Mouse (Mus musculus) heart, postnatal 14 days (tissue): ENCODE results near the gene Tenm2. TPM values are rescaled to one million over a fixed set of nuclear protein-coding genes. Genes with fewer than 3 reads are reported as not detected.

ENCODE experiments used
- DNase-seq, 2 experiments: peaks; one replicate each; pipeline ENCODE4 v3.0.0; 2021 to 2022
- intact Hi-C: fragments of 180-260 bp; cut with DNase I; formaldehyde crosslinking; loops from one replicate; pipeline ENCODE4 v1.15.1; 2025
- total RNA-seq, 2 experiments: library from RNA; stranded (reverse); gene quantifications; 2 replicates each; pipeline ENCODE4 v1.2.3; 2021

The Tenm2 gene
- total RNA-seq, 2 experiments from 2014 or later, result 0.02 to 0.19 TPM

DNA sequence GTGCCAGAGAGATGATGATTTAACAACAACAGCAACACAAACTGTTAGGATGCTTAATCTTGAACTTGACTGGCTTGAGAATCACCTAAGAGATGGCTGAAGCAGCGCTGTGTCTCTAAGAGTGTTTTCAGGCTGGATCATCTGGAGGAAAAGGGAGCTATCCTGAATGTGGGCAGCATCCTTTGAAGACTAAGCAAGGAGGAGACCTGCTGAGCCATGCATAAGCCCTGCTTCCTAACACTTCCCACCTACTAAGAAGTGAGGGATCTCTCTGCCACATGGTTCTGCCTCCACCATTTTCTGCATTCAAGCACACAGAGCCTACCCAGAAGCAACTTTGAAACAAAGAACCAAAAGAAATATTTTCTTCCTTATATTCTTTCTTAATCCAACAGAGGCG lies 532.9 kb downstream of the Tenm2 start:
- no peak for DNase-seq
- intact Hi-C loops, result no loop called here

DNA sequence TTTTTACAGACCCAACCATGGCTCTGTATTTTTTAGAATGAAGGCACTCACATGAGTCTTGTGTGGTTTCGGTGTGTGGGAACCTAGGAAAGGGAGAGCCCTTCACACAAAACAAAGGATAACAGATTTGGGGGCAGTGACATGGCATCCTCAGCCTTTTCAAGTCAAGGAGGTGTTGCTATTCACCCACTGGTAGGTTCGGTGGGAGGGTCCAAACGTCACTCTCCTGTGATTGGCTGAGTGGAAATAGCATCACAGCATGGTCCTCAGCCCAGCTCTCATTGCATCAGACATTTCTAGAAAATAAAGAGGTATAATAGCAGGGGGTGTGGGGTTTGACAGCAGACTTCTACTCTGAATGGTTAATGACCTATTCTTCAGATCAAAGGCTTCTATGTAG lies 534.8 kb downstream of the Tenm2 start:
- intact Hi-C loops, result no loop called here
- DNase-seq, result no peak

DNA sequence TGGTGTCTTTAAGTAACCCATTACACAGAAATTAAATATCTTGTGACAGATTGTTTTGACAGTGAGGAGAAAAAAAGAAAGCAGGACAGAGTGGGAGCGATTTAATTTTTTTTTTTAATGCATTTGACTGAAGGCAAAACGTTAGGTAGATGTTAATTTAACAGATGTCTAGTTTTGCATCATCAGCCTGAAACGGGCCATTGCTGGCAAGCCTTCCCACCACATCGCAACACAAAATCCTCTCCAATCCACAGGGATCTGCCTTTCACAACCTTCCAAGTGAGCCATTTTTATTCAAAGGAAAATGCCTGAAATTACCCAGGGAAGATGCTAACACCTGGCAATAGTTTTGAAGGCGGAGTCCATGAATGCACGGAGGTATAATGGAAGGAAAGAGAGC lies 535.6 kb downstream of the Tenm2 start:
- DNase-seq, result no peak
- intact Hi-C loops, result no loop called here

GRCm38 (mm10) chr11:36698268-36698667 lies 537.5 kb downstream of the Tenm2 start:
- no peak for DNase-seq
- intact Hi-C loops, result no loop called here

DNA sequence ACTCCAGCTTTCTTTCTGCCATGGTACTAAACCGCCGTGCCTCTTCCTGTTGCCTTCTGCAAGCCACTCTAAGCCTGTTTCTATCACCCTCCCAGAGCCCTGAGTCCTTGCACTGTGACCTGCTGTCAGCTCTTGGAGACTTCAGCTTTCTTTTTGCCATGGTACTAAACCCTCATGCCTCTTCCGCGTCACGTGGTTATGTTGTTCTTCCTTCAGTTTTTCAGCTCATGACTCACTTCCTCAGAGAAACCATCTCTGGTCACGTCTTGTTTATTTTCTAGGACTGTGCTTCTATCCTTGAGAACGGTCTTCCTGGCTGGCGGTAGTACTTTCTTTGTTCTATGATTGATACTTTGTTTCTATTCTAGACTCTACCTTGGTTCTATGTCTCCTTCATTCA lies 537.9 kb downstream of the Tenm2 start:
- intact Hi-C loops, result no loop called here
- no peak for DNase-seq

GRCm38 (mm10) chr11:36697021-36697639 lies 538.6 kb downstream of the Tenm2 start:
- intact Hi-C loops, result no loop called here
- no peak for DNase-seq

- intact Hi-C loops, result no loop called here
- no peak for DNase-seq
These were observed 541.0 kb downstream of the Tenm2 start for GRCm38 (mm10) chr11:36694810-36695209.

GRCm38 (mm10) chr11:36692637-36693036 lies 543.1 kb downstream of the Tenm2 start:
- intact Hi-C loops, result no loop called here
- no peak for DNase-seq

GRCm38 (mm10) chr11:36690826-36691225 lies 544.9 kb downstream of the Tenm2 start:
- no peak for DNase-seq
- intact Hi-C loops, result no loop called here

DNA sequence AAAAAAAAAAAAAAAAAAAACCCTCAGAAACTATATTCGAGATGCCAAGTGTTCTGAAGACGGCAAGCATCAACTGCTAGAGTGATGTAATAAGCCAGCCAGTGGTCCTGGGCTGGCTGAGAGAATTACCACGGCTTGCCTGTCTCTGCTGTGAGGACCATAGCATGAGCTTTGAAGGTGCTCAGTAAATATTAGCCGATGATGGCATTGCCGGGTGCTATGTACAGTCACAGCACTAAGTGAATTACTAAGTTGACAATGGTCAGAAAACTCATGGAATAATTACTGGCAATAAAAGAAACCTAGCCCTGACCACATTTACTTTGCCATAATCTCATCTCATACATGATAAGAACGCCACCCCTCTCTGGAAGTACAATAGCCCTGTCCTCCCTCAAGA lies 549.5 kb downstream of the Tenm2 start:
- intact Hi-C loops, result no loop called here
- DNase-seq, result no peak

DNA sequence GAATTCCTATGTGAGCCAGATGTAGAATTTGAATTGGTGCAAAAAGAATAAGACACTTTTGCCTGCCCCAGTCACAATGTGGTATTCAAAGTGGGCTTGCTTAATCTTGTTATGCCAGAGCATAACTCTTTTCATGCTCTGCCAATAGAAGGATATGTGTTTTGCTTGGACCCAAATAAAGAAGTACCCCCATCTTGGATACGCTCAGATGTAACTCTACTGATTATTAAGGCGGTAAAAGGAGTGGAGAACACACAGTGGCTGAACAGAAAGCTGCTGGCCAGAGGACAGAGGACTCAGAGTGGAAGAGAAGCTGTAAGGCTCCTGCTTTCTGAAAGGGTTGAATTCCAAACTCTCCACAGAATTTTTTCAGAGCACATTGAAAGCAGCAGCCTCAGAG lies 556.4 kb downstream of the Tenm2 start:
- intact Hi-C loops, result no loop called here
- no peak for DNase-seq

GRCm38 (mm10) chr11:36678542-36678941 lies 557.2 kb downstream of the Tenm2 start:
- intact Hi-C loops, result no loop called here
- DNase-seq, result no peak

DNA sequence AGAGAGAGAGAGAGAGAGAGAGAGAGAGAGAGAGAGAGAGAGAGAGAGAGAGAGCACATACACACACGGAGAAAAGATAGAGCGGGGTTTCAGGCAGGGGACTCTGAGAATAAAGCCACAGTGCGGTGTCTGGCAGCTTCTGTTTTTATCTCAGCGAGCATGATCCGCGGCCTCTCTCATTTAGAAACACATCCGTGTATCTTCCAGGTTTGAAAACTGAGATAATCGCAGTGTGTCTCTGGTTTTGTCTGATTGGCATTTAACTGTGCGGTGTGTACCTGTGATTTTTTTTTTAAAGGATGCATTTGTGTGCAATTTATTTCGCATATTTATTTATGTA lies 557.7 kb downstream of the Tenm2 start:
- intact Hi-C loops, result no loop called here

GRCm38 (mm10) chr11:36677321-36678056 lies 558.3 kb downstream of the Tenm2 start:
- intact Hi-C loops, result no loop called here
- peak; percentile 2 to 9 for DNase-seq

More for the DNA sequence above, 557.7 kb downstream of the Tenm2 start:
- DNase-seq, result no peak

- intact Hi-C loops, result no loop called here
These were observed 559.1 kb downstream of the Tenm2 start for GRCm38 (mm10) chr11:36676446-36677284.

GRCm38 (mm10) chr11:36674902-36675422 lies 560.8 kb downstream of the Tenm2 start:
- intact Hi-C loops, result no loop called here

More at GRCm38 (mm10) chr11:36676446-36677284, 559.1 kb downstream of the Tenm2 start:
- no peak for DNase-seq

GRCm38 (mm10) chr11:36674141-36674540 lies 561.6 kb downstream of the Tenm2 start:
- intact Hi-C loops, result no loop called here
- no peak for DNase-seq

More at GRCm38 (mm10) chr11:36674902-36675422, 560.8 kb downstream of the Tenm2 start:
- no peak for DNase-seq

- intact Hi-C loops, result no loop called here
- DNase-seq, result no peak
These were observed 564.6 kb downstream of the Tenm2 start for GRCm38 (mm10) chr11:36671196-36671595.

DNA sequence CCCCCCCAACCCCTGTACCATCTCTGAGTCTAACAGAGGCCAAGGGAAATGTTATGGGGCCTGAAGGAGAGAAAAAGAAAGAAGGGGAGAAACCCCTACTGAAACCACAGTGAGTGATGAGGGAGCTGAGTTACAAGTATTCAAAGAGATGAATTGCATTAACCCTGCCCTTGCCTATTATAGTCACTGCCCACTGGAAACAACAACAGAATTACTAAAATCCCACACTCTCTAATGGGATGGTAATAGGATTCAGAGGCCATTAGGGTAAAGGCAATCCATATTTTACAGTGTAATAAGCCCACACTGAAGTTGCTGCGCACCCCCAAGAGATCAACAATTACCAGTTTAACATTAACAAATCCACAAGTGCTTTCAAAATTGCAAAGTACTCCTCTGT lies 571.7 kb downstream of the Tenm2 start:
- intact Hi-C loops, result no loop called here

DNA sequence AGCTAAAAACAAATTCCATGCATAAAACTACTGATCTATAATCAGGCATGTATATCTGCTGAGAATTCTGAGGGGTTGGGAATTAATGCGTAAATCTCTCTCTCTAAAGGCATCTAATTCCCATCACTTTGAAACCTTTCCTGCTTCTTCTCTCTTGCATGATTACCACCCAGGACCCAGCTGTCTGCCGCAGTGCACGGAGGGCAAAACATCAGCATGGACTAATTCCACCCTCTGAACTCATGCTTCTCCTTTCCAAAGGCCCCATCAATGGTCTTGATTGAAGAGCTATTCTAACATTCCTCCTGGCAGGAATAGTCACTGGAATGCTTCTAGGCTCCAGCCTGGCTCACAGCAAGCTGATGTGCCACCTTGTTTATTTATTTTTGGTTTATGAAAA lies 572.2 kb downstream of the Tenm2 start:
- DNase-seq, result no peak
- intact Hi-C loops, result no loop called here

More for the DNA sequence above, 571.7 kb downstream of the Tenm2 start:
- DNase-seq, result no peak

GRCm38 (mm10) chr11:36653656-36654323 lies 582.0 kb downstream of the Tenm2 start:
- intact Hi-C loops, result no loop called here

More at GRCm38 (mm10) chr11:36653656-36654323, 582.0 kb downstream of the Tenm2 start:
- DNase-seq, result no peak
